Mouse (Mus musculus): ENCODE results near the gene Rbfox2.

DNA sequence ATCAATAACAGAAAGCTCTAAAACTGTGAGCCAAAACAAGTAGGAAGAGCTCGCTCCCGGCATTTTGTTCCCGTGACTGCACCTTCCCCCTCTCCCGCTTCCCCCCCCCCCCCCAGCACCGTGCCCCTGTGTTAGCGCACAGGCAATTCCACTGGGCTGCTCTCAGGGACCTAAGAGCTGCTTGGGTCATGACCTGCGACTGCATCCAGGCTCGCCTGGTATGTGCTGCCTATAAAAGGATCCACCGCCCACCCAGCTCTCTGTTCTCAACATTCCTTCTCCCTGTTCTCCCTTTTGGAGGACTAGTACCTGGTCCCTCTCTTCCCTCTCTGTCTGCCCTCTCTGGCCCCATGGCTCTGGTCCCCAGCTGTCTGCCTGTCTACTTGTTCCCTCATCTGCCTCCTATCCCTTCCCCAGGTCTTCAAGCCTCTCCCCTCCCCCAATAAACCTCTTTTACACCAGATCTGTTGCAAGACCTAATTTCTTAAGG lies 267.5 kb downstream of the Rbfox2 start:
- no peak for TF ChIP-seq CTCF (IDR thresholded peaks at IDR 0.05; ENCODE audit: low read depth)
- TF ChIP-seq EP300 (IDR thresholded peaks at IDR 0.05; ENCODE audit: low read depth) = no peak

Measured in liver, embryonic 14.5 days (tissue).